Mouse (Mus musculus) stomach, embryonic 14.5 days (tissue): ENCODE measurements around the gene Fxyd6. TPM values are rescaled to one million over a fixed set of nuclear protein-coding genes. Genes with fewer than 3 reads are reported as not detected.

ENCODE experiments used
- ATAC-seq: fragments of 200-750 bp; cut with Nextera tagmentation; 2 replicates; pipeline ENCODE4 v1.8.0; 2017; ENCODE audit warnings: low read depth, moderate TSS enrichment; ENCODE audit not compliant: insufficient number of reproducible peaks, insufficient read depth, low FRiP score
- H3K27ac ChIP-seq: fragments of 300-500 bp; sonication (generic); 2 replicates; pipeline ENCODE4 v1.5.1; 2014; ENCODE audit warnings: mild to moderate bottlenecking, low read length, moderate library complexity, mixed read lengths
- H3K27me3 ChIP-seq: fragments of 300-500 bp; sonication (generic); 2 replicates; pipeline ENCODE4 v1.6.1; 2014; ENCODE audit warnings: low read length, control low read depth, mixed read lengths; ENCODE audit not compliant: control insufficient read depth, insufficient read depth
- H3K36me3 ChIP-seq: fragments of 300-500 bp; sonication (generic); 2 replicates; pipeline ENCODE4 v1.6.1; 2014; ENCODE audit warnings: mild to moderate bottlenecking, control low read depth, low read length, moderate library complexity, mixed read lengths; ENCODE audit not compliant: control insufficient read depth, insufficient read depth
- H3K4me1 ChIP-seq: fragments of 300-500 bp; sonication (generic); 2 replicates; pipeline ENCODE4 v1.6.1; 2014; ENCODE audit warnings: low read length, control low read depth, mixed read lengths; ENCODE audit not compliant: control insufficient read depth, insufficient read depth
- H3K4me2 ChIP-seq: fragments of 300-500 bp; sonication (generic); replicated peaks from 2 replicates; pipeline ENCODE4 v1.6.1; 2014; ENCODE audit warnings: low read depth, low read length, control low read depth
- H3K4me3 ChIP-seq: fragments of 300-500 bp; sonication (generic); 2 replicates; pipeline ENCODE4 v1.5.1; 2014; ENCODE audit warnings: low read depth, low read length, control low read depth
- H3K9ac ChIP-seq: fragments of 300-500 bp; sonication (generic); replicated peaks from 2 replicates; pipeline ENCODE4 v1.6.1; 2014; ENCODE audit warnings: low read depth, mild to moderate bottlenecking, control low read depth, low read length, moderate library complexity, mixed read lengths
- H3K9me3 ChIP-seq: fragments of 300-500 bp; sonication (generic); 2 replicates; pipeline ENCODE4 v1.6.1; 2016; ENCODE audit warnings: low read depth, low read length, control low read depth; ENCODE audit not compliant: control insufficient read depth
- WGBS: fragments of 180-500 bp; shearing (Covaris S2); extraction: QIAGEN DNeasy Blood & Tissue Kit; methylation state at CpG from one replicate; pipeline ENCODE4 v1.1.7; 2014; 5-methylcytosine and 5-hydroxymethylcytosine counted together
- polyA plus RNA-seq: library from polyadenylated mRNA; unstranded; fragments of >200 nt; fragmentation: Nextera tagmentation; extraction: Ambion mirVana; gene quantifications from 2 replicates; pipeline ENCODE4 v1.2.1, GENCODE M21; 2014

Gene Fxyd6
- polyA plus RNA-seq, 1 experiment from 2014 or later, result 61.4 TPM

- Histone ChIP-seq H3K9me3 (no peaks in the 10 kb centered on the region), H3K4me2 (no peak overlapping the region), H3K27me3 (no peaks in the 10 kb centered on the region), H3K4me3 (no peak overlapping the region), H3K4me1 (no peaks in the 10 kb centered on the region; the same call in 1 of the 2 replicates), H3K36me3 (no peaks in the 10 kb centered on the region), H3K9ac (no peak overlapping the region), H3K27ac (no peak overlapping the region)
- ATAC-seq, result no peak
- WGBS, result 86% methylated on average over 2 of the region's 2 CpGs
These were observed 40.6 kb downstream of the Fxyd6 start for GRCm38 (mm10) chr9:45410614-45411013.

- Histone ChIP-seq H3K27me3 (no peaks in the 10 kb centered on the region), H3K4me1 (no peaks in the 10 kb centered on the region; the same call in 1 of the 2 replicates), H3K4me3 (no peak overlapping the region), H3K36me3 (no peaks in the 10 kb centered on the region), H3K4me2 (no peak overlapping the region), H3K27ac (no peak overlapping the region), H3K9me3 (no peaks in the 10 kb centered on the region), H3K9ac (no peak overlapping the region)
- no peak for ATAC-seq
- WGBS, result 82% methylated on average over 3 of the region's 3 CpGs
These were observed 41.1 kb downstream of the Fxyd6 start for GRCm38 (mm10) chr9:45411111-45411510.

- H3K27me3 ChIP-seq, result no peaks in the 10 kb centered on the region
- no peak; the same call in 1 of the 2 replicates for ATAC-seq
- no peaks in the 10 kb centered on the region for H3K9me3 ChIP-seq
- H3K27ac ChIP-seq, result no peak overlapping the region
- H3K4me3 ChIP-seq, result no peak overlapping the region
- no peaks in the 10 kb centered on the region for H3K36me3 ChIP-seq
- WGBS, result 19% methylated on average over 7 of the region's 7 CpGs
- H3K4me2 ChIP-seq, result peak overlapping the region; percentile 34
- H3K9ac ChIP-seq, result no peak overlapping the region
- H3K4me1 ChIP-seq, result no peaks in the 10 kb centered on the region; the same call in 1 of the 2 replicates
These were observed 41.8 kb downstream of the Fxyd6 start for GRCm38 (mm10) chr9:45411803-45412202.

GRCm38 (mm10) chr9:45412287-45412686 is 42.3 kb downstream of the Fxyd6 start:
- Histone ChIP-seq H3K9ac (no peak overlapping the region), H3K36me3 (no peaks in the 10 kb centered on the region), H3K4me3 (no peak overlapping the region), H3K9me3 (no peaks in the 10 kb centered on the region), H3K4me1 (no peaks in the 10 kb centered on the region; the same call in 1 of the 2 replicates), H3K27me3 (no peaks in the 10 kb centered on the region), H3K4me2 (peak overlapping the region; percentile 34), H3K27ac (no peak overlapping the region)
- 5% methylated on average over 10 of the region's 10 CpGs for WGBS
- no peak for ATAC-seq

- no peak for ATAC-seq
- Histone ChIP-seq H3K36me3 (no peaks in the 10 kb centered on the region), H3K4me3 (no peak overlapping the region), H3K4me2 (no peak overlapping the region), H3K9me3 (no peaks in the 10 kb centered on the region), H3K9ac (no peak overlapping the region), H3K4me1 (no peaks in the 10 kb centered on the region; the same call in 1 of the 2 replicates), H3K27me3 (no peaks in the 10 kb centered on the region), H3K27ac (no peak overlapping the region)
- WGBS, result 74% methylated on average over 4 of the region's 4 CpGs
These were observed 42.9 kb downstream of the Fxyd6 start for GRCm38 (mm10) chr9:45412700-45413477.

- H3K36me3 ChIP-seq, result no peaks in the 10 kb centered on the region
- no peaks in the 10 kb centered on the region for H3K27me3 ChIP-seq
- H3K4me2 ChIP-seq, result no peak overlapping the region
- H3K4me1 ChIP-seq, result no peaks in the 10 kb centered on the region; the same call in 1 of the 2 replicates
- no peak overlapping the region for H3K27ac ChIP-seq
- no peaks in the 10 kb centered on the region for H3K9me3 ChIP-seq
- no peak overlapping the region for H3K9ac ChIP-seq
- WGBS, result 60% methylated on average over 5 of the region's 5 CpGs
- H3K4me3 ChIP-seq, result no peak overlapping the region
- ATAC-seq, result no peak
These were observed 43.6 kb downstream of the Fxyd6 start for GRCm38 (mm10) chr9:45413478-45414140.

GRCm38 (mm10) chr9:45415912-45416311 is 45.9 kb downstream of the Fxyd6 start:
- Histone ChIP-seq H3K4me1 (no peaks in the 10 kb centered on the region; the same call in 1 of the 2 replicates), H3K4me2 (no peak overlapping the region), H3K27me3 (no peaks in the 10 kb centered on the region), H3K36me3 (no peaks in the 10 kb centered on the region), H3K9ac (no peak overlapping the region), H3K27ac (no peak overlapping the region), H3K4me3 (no peak overlapping the region), H3K9me3 (no peaks in the 10 kb centered on the region)
- 45% methylated on average over 4 of the region's 4 CpGs for WGBS
- no peak for ATAC-seq

- ATAC-seq, result no peak
- H3K4me3 ChIP-seq, result no peak overlapping the region
- H3K36me3 ChIP-seq, result no peaks in the 10 kb centered on the region
- H3K27me3 ChIP-seq, result no peaks in the 10 kb centered on the region
- WGBS, result 24% methylated on average over 8 of the region's 8 CpGs
- H3K9ac ChIP-seq, result no peak overlapping the region
- no peaks in the 10 kb centered on the region for H3K4me1 ChIP-seq
- peak overlapping the region; percentile 18; the same call in 1 of the 2 replicates for H3K4me2 ChIP-seq
- H3K9me3 ChIP-seq, result no peaks in the 10 kb centered on the region
- H3K27ac ChIP-seq, result no peak overlapping the region
These were observed 47.3 kb downstream of the Fxyd6 start for GRCm38 (mm10) chr9:45417245-45417644.
